Mouse (Mus musculus) lung, postnatal 0 days (tissue): ENCODE data around the gene Ltbp4.

ENCODE experiments used
- CTCF ChIP-seq: IDR thresholded peaks from 2 replicates; pipeline ENCODE4 v1.5.1; 2016; ENCODE audit warnings: antibody characterized with exemption, mild to moderate bottlenecking
- EP300 ChIP-seq: IDR thresholded peaks from 2 replicates; pipeline ENCODE4 v1.6.1; 2016; ENCODE audit warnings: antibody characterized with exemption, mild to moderate bottlenecking, control low read depth

DNA sequence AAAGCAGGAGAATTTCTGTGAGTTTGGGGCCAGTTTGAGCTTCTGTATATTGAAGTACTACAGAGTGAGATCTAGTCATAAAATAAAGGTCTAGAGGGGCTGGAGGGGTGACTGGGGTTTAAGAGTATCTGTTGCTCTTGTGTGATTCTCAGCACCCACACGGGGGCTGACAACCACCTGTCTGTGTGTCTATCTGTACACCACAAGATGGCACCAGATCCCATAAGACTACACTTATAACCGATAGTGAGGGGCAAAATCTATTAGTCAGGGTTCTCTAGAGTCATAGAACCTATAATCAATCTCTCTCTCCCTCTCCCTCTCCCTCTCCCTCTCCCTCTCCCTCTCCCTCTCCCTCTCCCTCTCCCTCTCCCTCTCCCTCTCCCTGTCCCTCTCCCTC lies 46.9 kb downstream of the Ltbp4 start:
- TF ChIP-seq CTCF (no peak), EP300 (no peak)
